Mouse (Mus musculus) left cerebral cortex, postnatal 14 days (tissue): ENCODE data around the gene Dsp. TPM values are rescaled to one million over a fixed set of nuclear protein-coding genes. Genes with fewer than 3 reads are reported as not detected.

Source experiments
- total RNA-seq, 2 experiments: library from RNA; stranded (reverse); gene quantifications; 2 replicates each; pipeline ENCODE4 v1.2.3; 2021

Gene Dsp
- total RNA-seq, 2 experiments from 2014 or later = 0.57 to 0.72 TPM

Other genes with a start within 250 kb of the Dsp start
- 10 to 100 TPM; 82.2 to 87.8 TPM for gene Ssr1, start 157.1 kb upstream of the Dsp start, total RNA-seq
- 10 to 100 TPM; 20.4 to 24.3 TPM for gene Riok1, start 114.3 kb upstream of the Dsp start, total RNA-seq
- gene Cage1, start 114.2 kb upstream of the Dsp start, total RNA-seq = 1 to 10 TPM; 3.3 to 3.4 TPM
- 10 to 100 TPM; 16.0 to 22.0 TPM for gene Snrnp48, start 53.6 kb downstream of the Dsp start, total RNA-seq
- gene Bmp6, start 193.8 kb downstream of the Dsp start, total RNA-seq = 10 to 100 TPM in 1 of 2 experiments, 1 to 10 TPM in 1; 9.6 to 10.6 TPM